Mouse (Mus musculus): ENCODE measurements around the gene Tmem143.
"Not testable (repeated sequence)": the region's sequence is repeated elsewhere in the genome, so short reads cannot be mapped to it uniquely, and the experiment has no call there.

Gene Tmem143

DNA sequence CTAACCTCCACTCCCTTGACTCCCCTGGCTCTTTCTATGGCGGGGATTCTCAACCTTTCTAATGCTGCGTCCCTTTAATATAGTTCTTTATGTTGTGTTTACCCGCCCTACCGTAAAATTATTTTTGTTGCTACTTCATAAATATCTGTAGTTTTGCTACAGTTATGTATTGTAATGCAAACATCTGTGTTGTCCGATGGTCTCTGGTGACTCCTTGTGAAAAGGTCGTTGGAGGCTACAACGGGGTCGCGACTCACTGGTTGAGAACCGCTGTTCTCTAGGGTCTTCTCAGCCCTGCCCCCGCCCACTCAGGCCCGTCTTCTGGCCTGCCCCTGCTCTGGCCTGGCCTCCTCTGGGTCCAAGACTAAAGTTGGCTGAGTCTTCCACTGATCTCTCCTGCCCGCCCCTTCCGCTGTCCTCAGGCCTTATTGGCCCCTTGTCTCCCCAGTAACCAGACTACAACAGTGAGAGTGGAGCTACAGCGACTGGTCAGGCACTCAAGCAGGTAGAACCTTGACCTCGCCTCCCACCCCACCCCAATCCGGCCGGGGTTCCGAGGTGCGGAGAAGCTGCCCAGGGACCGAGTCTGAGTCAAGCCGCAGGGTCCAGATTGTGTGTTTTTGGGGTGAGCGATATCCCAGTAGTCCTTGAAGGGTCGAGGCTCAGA, 27.2 kb downstream of the Tmem143 start, which contains the start of gene Ccdc114:
Ccdc114 (plus strand) TSS at position 311 of the 667 bp plus-strand sequence.
- DNase-seq = peak; percentile 20 to 30

DNA sequence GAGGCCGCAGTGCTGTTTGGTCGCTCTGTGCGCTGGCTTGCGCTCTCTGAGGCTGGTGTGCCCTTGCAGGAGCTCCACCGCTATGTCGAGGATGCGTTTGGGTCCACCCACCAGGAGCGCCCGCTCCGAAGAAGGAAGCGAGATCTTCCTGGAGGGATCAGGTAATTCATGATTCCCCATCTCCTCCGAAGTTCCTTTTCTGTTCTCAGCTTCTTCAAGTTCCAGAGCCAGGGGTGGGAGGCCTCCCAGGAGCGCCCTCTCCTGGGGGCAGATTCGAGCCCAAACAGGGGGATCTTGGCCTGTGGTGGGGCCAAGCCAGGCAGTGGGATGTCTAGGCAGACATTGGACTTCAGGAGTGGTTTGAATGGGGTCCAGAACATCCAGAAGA, 27.7 kb downstream of the Tmem143 start:
- DNase-seq = no peak

DNA sequence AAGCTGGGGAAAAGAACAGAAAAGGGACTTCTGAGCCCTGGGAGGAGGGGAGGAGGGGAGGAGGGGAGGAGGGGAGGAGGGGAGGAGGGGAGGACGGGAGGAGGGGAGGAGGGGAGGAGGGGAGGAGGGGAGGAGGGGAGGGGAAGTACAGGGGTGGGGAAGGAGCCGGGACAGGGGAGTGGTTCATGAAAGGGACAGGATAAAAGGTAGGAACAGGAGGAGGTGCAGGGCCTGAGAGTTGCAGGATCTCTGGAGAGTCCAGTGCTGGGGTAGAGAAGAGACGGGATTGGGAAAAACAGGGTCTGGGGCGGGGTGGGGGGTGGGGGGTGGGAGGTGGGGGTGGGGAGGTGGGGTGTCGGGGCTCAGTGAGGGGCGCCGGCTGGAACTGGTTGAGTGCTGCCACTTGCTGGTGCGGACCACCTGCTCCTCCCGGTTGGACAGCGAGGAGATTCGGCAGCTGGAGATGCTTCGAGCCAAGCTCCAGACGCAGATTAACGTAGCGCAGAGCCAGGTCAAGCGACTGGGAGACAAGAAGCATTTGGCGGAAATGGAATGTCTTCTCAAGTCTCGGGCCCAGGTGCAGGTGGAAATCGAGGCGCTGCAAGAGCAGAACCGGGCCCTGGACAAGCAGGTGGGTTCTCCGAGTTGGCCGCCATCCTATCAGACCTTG, 32.0 kb downstream of the Tmem143 start:
- DNase-seq = no peak

DNA sequence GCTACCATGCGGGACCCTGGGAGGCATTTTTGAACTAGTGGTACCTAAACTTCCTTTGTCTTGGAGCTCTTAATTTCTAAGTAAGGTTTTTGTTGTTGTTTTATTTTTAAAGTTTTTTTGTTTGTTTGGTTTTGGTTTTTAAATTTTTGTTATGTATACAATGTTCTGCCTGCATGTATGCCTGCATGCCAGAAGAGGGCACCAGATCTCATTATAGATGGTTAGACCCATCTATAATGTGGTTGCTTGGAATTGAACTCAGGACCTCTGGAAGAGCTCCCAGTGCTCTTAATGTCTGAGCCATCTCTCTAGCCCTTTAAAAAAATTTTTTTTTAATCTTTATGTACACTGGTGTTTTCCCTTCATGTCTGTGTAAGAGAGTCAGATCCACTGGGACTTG, 32.9 kb downstream of the Tmem143 start:
- DNase-seq = no peak

DNA sequence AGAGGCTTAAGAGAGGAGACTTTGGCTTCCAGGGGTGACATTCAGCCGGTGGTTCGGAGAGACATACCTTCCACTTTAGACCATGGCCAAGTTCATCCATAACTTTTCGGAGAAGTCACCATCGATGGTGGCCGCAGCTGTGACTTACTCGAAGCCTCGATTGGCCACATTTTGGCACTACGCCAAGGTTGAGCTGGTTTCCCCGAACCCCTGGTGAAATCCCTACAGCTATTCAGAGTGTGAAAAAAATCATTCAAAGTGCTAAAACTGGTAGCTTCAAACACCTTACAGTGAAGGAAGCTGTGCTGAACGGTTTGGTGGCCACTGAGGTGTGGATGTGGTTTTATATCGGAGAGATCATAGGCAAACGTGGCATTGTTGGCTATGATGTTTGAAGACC, 37.0 kb downstream of the Tmem143 start:
- not testable (repeated sequence) for DNase-seq

DNA sequence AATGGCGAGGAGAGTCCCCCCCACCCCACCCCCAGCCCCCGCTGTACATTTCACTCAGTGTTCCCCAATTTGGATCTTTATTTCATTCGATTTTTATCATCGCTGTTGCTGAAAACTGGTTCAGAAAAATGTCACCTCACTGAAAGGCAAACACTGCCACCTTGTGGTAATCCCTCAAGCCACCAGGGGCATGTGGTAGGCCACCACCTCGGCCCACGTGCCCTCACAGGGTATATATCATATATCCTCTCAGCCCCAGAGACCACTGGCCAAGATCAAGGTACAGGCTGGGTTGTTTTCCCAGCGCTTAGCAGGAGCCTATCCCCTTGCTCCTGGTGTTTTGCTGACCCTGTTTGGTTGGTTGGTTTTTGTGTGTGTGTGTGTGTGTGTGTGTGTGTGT, 38.4 kb downstream of the Tmem143 start:
- peak; percentile 64 to 66 for DNase-seq

DNA sequence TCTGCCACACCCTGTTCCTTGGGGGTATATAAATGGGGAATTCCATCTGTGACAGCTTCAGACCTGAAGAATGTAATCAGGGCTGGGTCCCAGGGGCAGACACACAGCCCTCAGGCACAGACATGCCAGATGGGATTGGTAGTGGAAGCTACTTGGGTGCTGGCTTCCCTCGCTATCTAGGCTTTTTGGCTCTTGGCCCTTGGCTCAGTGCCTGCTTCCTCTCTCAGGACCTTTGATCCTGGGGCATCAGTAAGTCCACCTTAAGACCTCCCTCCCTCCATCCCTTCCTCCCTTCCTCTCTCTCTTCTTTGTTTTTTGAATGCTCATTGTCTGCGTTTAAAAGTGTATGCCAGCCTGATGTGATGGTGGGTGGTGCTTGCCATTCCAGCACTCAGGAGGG, 43.1 kb downstream of the Tmem143 start:
- DNase-seq = no peak

DNA sequence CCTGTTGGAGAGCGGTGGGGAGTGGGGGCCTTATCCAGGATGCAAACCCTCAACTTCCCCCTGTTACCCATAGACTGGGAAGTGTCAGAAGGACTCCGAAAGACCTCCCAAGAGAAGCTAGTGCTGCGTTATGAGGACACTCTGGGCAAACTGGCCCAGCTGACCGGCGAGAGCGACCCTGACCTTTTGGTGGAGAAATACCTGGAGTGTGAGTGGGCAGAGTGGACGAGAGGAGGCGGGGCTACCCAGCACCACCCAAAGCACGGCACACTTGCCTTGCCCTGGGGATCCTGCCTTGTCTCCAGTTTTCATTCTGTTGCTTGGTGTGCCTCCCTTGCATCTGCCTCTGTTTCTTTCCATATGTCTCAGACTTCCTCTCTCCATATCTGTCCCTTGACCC, 45.2 kb downstream of the Tmem143 start:
- no peak for DNase-seq

DNA sequence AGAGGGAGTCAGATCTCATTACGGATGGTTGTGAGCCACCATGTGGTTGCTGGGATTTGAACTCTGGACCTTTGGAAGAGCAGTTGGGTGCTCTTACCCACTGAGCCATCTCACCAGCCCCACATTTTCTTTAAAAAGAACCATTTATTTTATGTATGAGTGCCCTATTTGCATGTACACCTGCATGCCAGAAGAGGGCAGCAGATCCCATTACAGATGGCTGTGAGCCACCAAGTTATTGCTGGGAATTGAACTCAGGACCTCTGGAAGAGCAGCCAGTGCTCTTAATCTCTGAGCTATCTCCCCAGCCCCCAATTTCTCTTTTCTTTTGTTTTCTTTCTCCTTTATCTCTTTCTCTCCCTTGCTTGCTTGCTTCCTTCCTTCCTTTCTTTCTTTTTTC, 46.5 kb downstream of the Tmem143 start:
- not testable (repeated sequence) for DNase-seq

DNA sequence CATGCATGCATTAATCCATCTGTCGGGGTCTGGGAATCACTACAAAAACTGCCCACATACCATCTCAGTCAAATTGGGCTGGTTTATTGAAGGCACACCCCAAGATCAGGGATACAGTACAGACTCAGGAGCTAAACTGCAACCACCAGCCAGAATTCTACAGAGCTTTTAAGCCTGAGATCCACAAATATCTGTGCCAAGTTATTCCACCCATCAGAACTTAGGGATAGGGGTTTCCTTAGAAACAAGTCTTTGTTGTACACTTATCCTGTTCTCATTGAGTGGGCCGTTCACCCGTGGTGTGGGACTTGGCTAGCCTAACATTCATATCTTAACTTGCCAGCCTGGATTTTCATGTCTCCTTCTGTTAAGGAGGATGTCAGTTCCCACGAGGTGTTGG, 52.3 kb downstream of the Tmem143 start:
- no peak for DNase-seq

DNA sequence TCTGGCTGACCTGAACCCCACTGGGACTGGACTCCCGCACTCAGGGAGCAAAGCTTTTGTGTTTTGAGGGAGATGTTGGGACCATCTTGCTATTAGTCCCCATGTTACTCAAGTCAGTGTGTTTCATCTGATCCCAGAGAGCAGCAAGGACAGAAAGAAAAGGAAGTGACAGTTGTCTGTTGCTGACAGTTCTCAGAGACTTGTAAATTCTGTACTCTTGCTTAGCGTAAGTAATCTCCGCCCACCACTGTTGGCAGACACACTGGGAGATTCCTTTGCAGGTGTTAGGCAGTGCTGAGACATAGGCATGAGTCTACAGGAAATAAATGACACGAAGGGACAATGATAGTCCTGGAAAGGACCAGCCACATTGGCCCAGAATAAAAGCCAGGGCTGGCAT, 59.9 kb downstream of the Tmem143 start:
- no peak for DNase-seq

Measured in cerebellum, postnatal 36 days (tissue).